Mouse (Mus musculus) forebrain, embryonic 10.5 days (tissue): ENCODE measurements around the gene Ccl26. TPM values are rescaled to one million over a fixed set of nuclear protein-coding genes. Genes with fewer than 3 reads are reported as not detected.

Experiments used
- DNase-seq: peaks from one replicate; pipeline ENCODE4 v3.0.0-alpha.2; 2017; ENCODE audit warnings: low spot score; ENCODE audit errors: extremely low spot score
- H3K27ac ChIP-seq: fragments of 300-500 bp; sonication (generic); 2 replicates; pipeline ENCODE4 v1.5.1; 2016; ENCODE audit warnings: mild to moderate bottlenecking
- H3K27me3 ChIP-seq: fragments of 300-500 bp; sonication (generic); 2 replicates; pipeline ENCODE4 v1.6.1; 2016; ENCODE audit warnings: mild to moderate bottlenecking; ENCODE audit not compliant: poor library complexity, severe bottlenecking
- H3K36me3 ChIP-seq: fragments of 300-500 bp; sonication (generic); replicated peaks from 2 replicates; pipeline ENCODE4 v1.6.1; 2016; ENCODE audit warnings: mild to moderate bottlenecking, moderate library complexity
- H3K4me1 ChIP-seq: fragments of 300-500 bp; sonication (generic); 2 replicates; pipeline ENCODE4 v1.6.1; 2016
- H3K4me3 ChIP-seq: fragments of 300-500 bp; sonication (generic); 2 replicates; pipeline ENCODE4 v1.5.1; 2016; ENCODE audit warnings: mild to moderate bottlenecking, moderate library complexity
- H3K9me3 ChIP-seq: fragments of 300-500 bp; sonication (generic); 2 replicates; pipeline ENCODE4 v1.6.1; 2016; ENCODE audit warnings: mild to moderate bottlenecking, moderate library complexity
- WGBS: fragments of 180-500 bp; shearing (Covaris S2); methylation state at CpG from one replicate; pipeline ENCODE4 v1.1.7; 2016; 5-methylcytosine and 5-hydroxymethylcytosine counted together
- polyA plus RNA-seq: library from polyadenylated mRNA; unstranded; fragments of >200 nt; fragmentation: Nextera tagmentation; extraction: Ambion mirVana; gene quantifications from 2 replicates; pipeline ENCODE4 v1.2.1, GENCODE M21; 2016

The Ccl26 gene
- polyA plus RNA-seq, 1 experiment from 2014 or later: not detected

GRCm38 (mm10) chr5:135567556-135568265 is 4.3 kb upstream of the Ccl26 start:
- no peaks in the 10 kb centered on the region for H3K4me1 ChIP-seq
- H3K9me3 ChIP-seq: no peaks in the 10 kb centered on the region; the same call in 1 of the 2 replicates
- no peak for DNase-seq
- no peak overlapping the region for H3K4me3 ChIP-seq
- no peaks in the 10 kb centered on the region for H3K36me3 ChIP-seq
- 91% methylated on average over 6 of the region's 6 CpGs for WGBS
- H3K27me3 ChIP-seq: no peaks in the 10 kb centered on the region
- H3K27ac ChIP-seq: no peak overlapping the region

DNA sequence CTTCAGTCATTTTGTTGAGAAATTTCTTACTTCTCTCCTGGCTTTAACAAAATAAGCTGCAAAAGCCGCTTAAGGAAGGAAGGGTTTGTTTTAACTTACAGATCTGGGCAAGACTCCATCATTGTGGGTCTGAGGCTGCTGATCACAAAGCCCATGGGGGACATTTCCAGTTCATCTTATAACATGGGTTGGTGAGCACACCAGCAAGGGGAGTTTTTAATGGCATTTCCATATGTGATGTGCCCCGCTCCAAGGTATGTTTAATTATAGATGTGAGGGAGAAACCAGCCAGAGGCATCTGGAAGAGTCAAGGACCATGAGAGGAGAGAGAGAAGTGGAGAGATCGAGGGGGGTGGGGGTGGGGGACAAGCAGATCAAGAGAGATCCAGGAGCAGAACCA is 5.7 kb downstream of the Ccl26 start:
- Histone ChIP-seq H3K27ac (no peak overlapping the region), H3K4me1 (no peaks in the 10 kb centered on the region)
- WGBS: 82% methylated on average over 3 of the region's 3 CpGs

DNA sequence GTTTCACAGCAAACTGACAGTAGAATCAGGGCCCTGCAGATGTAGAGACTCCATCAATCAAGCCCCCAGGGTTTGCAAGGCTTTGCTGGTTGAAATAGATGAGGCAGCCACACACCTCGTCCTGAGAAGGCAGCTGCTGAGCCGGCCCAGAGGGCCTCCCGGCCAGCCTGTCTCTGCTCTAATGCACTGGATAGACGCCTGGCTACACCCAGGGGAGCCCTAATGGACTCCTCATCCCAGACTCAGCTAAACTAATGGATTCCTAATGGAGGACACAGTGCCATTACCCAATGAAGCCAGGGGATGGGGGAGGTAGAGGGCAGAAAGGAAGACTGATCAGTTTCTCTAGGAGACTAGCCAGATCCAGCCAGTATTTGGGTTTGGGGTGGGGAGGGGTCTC is 6.3 kb downstream of the Ccl26 start:
- Histone ChIP-seq H3K27me3 (no peaks in the 10 kb centered on the region), H3K4me3 (no peak overlapping the region), H3K36me3 (no peaks in the 10 kb centered on the region), H3K4me1 (no peaks in the 10 kb centered on the region), H3K9me3 (no peaks in the 10 kb centered on the region), H3K27ac (no peak overlapping the region)
- DNase-seq: no peak
- 46% methylated on average over 4 of the region's 4 CpGs for WGBS

More for the DNA sequence above, 5.7 kb downstream of the Ccl26 start:
- Histone ChIP-seq H3K27me3 (no peaks in the 10 kb centered on the region), H3K9me3 (no peaks in the 10 kb centered on the region), H3K36me3 (no peaks in the 10 kb centered on the region), H3K4me3 (no peak overlapping the region)
- no peak for DNase-seq

DNA sequence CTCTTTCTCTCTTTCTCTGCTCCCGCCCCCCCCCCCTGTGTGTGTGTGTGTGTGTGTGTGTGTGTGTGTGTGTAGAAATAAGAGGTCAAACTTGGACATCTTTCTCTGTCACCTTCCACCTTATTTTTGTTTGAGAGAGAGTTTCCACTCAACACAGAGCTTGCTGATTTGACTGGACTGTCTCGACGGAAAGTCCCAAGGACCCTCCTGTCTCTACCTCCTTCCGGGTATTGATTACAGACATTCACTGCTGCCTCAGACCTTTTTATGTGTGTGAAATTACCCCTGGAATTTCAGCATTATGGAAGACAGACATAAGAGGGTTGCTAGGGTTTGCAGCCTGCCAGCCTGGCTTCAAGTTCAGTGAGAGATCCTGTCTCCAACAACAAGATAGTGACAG is 7.1 kb downstream of the Ccl26 start:
- H3K36me3 ChIP-seq: no peaks in the 10 kb centered on the region
- no peaks in the 10 kb centered on the region for H3K27me3 ChIP-seq
- H3K27ac ChIP-seq: no peak overlapping the region
- WGBS: 93% methylated on average over 3 of the region's 4 CpGs
- no peak for DNase-seq
- no peaks in the 10 kb centered on the region for H3K9me3 ChIP-seq
- H3K4me3 ChIP-seq: no peak overlapping the region
- no peaks in the 10 kb centered on the region for H3K4me1 ChIP-seq

GRCm38 (mm10) chr5:135551591-135551990 is 11.8 kb downstream of the Ccl26 start:
- Histone ChIP-seq H3K27me3 (peaks cover 6% of the 10 kb centered on the region), H3K27ac (no peak overlapping the region), H3K4me1 (no peaks in the 10 kb centered on the region), H3K36me3 (no peaks in the 10 kb centered on the region), H3K4me3 (no peak overlapping the region), H3K9me3 (no peaks in the 10 kb centered on the region)
- DNase-seq: no peak
- 78% methylated on average over 3 of the region's 3 CpGs for WGBS

- Histone ChIP-seq H3K27me3 (peaks cover 13% of the 10 kb centered on the region), H3K4me3 (no peak overlapping the region), H3K4me1 (peaks cover 2% of the 10 kb centered on the region), H3K9me3 (no peaks in the 10 kb centered on the region), H3K36me3 (no peaks in the 10 kb centered on the region), H3K27ac (no peak overlapping the region)
- no peak for DNase-seq
- 28% methylated on average over 3 of the region's 3 CpGs for WGBS
These were observed 12.5 kb downstream of the Ccl26 start for GRCm38 (mm10) chr5:135550910-135551309.

- Histone ChIP-seq H3K27me3 (peaks cover 28% of the 10 kb centered on the region), H3K9me3 (no peaks in the 10 kb centered on the region), H3K4me3 (no peak overlapping the region), H3K4me1 (peaks cover 24% of the 10 kb centered on the region), H3K36me3 (no peaks in the 10 kb centered on the region), H3K27ac (no peak overlapping the region)
- no peak for DNase-seq
- WGBS: 91% methylated on average over 2 of the region's 2 CpGs
These were observed 15.4 kb downstream of the Ccl26 start for GRCm38 (mm10) chr5:135547990-135548389.

- peaks cover 24% of the 10 kb centered on the region for H3K4me1 ChIP-seq
- WGBS: under 1% methylated on average over 46 of the region's 46 CpGs
- H3K27me3 ChIP-seq: peaks cover 28% of the 10 kb centered on the region
- H3K27ac ChIP-seq: peak within 1 kb of the TSS; percentile 87
- peak; percentile 97 for DNase-seq
- H3K4me3 ChIP-seq: peak within 1 kb of the TSS; percentile 84
- no peaks in the 10 kb centered on the region for H3K9me3 ChIP-seq
- no peaks in the 10 kb centered on the region for H3K36me3 ChIP-seq
These were observed 18.2 kb downstream of the Ccl26 start, which contains the start of gene Hip1 for GRCm38 (mm10) chr5:135544865-135545797. Gene Hip1 (minus strand): TSS chr5:135545120.

DNA sequence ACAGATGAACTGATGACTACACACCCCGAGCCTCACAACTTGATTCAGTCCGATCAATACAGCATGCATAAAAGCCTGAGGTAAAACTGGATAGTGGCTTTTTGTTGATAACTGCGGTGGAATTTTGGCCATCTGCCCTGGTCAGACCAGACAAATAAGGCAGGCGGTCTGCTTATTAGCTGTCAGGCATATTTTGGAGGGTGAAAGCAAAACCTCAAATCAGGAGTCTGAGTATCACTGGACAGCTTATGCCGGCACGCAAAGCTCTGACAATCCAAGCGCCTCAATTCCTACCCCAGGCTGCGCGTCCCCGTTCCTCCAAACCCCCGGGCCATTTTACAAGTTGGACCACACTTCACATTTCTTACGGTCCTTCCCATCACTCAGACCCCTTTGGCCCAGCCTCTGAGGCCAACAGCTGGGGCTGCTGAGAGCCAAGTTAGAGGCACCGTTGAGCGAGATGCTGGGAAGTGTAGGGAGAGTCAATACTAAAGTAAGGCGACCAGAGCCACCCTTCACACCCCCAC is 19.3 kb downstream of the Ccl26 start:
- peak overlapping the region; percentile 85 for H3K27ac ChIP-seq
- DNase-seq: no peak
- H3K4me1 ChIP-seq: peaks cover 24% of the 10 kb centered on the region
- no peaks in the 10 kb centered on the region for H3K36me3 ChIP-seq
- H3K9me3 ChIP-seq: no peaks in the 10 kb centered on the region
- 9% methylated on average over 15 of the region's 15 CpGs for WGBS
- peaks cover 28% of the 10 kb centered on the region for H3K27me3 ChIP-seq
- peak overlapping the region; percentile 84 for H3K4me3 ChIP-seq

- Histone ChIP-seq H3K36me3 (no peaks in the 10 kb centered on the region), H3K9me3 (no peaks in the 10 kb centered on the region), H3K27ac (no peak overlapping the region), H3K4me1 (no peaks in the 10 kb centered on the region), H3K27me3 (no peaks in the 10 kb centered on the region), H3K4me3 (no peak overlapping the region)
- DNase-seq: no peak
- 81% methylated on average over 10 of the region's 10 CpGs for WGBS
These were observed 25.6 kb downstream of the Ccl26 start for GRCm38 (mm10) chr5:135537794-135538214.

DNA sequence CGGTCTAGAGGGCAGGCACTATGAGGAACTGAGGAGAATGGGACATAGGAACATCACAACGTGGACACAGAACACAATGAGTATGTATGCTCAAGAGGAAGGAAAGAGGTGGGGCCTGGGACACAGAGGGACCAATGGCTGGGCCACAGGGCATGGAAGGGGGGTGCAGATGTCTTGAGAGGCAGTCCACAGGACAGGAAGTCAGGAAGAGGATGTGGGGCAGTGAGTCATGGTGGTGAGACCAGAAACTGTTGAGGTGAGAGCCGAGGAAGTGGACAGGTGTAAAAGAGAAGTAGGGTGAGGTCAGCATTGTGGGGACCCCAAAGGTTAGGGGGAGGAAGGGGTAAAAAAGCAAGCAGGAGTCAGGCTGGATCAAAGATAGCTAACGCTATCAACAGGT is 26.0 kb downstream of the Ccl26 start:
- Histone ChIP-seq H3K9me3 (no peaks in the 10 kb centered on the region), H3K4me3 (no peak overlapping the region), H3K4me1 (no peaks in the 10 kb centered on the region), H3K27me3 (no peaks in the 10 kb centered on the region), H3K36me3 (no peaks in the 10 kb centered on the region), H3K27ac (no peak overlapping the region)
- no peak for DNase-seq
- 69% methylated on average over 4 of the region's 4 CpGs for WGBS

- no peaks in the 10 kb centered on the region for H3K36me3 ChIP-seq
- H3K4me1 ChIP-seq: no peaks in the 10 kb centered on the region
- H3K4me3 ChIP-seq: no peak overlapping the region
- no peak overlapping the region for H3K27ac ChIP-seq
- H3K9me3 ChIP-seq: no peaks in the 10 kb centered on the region
- no peaks in the 10 kb centered on the region for H3K27me3 ChIP-seq
- DNase-seq: no peak
These were observed 27.5 kb downstream of the Ccl26 start for GRCm38 (mm10) chr5:135535867-135536266.

DNA sequence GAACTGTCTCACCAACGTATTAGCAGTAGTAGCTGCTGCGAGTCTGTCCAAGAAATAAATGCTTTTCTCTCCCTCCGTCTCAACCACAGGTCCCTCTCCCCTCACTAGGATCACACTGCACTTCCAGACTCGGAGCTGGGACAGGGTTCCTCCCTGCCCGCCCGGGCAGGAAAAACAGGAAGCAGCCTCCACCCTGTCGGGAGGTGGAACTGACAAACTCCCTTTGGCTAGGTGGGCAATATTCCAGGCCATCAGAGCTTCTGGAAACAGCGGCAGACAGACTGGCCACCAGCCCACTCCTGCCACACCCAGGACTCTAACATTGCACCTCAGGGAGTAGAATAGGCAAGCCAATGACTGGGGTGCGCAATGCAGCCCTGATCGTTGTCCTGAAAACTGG is 29.9 kb downstream of the Ccl26 start:
- no peaks in the 10 kb centered on the region for H3K9me3 ChIP-seq
- 81% methylated on average over 10 of the region's 10 CpGs for WGBS
- H3K4me1 ChIP-seq: no peaks in the 10 kb centered on the region
- H3K36me3 ChIP-seq: no peaks in the 10 kb centered on the region
- H3K27ac ChIP-seq: no peak overlapping the region
- H3K4me3 ChIP-seq: no peak overlapping the region
- H3K27me3 ChIP-seq: no peaks in the 10 kb centered on the region
- DNase-seq: no peak
